Mouse (Mus musculus) limb, embryonic 11.5 days (tissue): Measurements from ENCODE around the gene Oasl1. TPM values are rescaled to one million over a fixed set of nuclear protein-coding genes. Genes with fewer than 3 reads are reported as not detected.

Source experiments
- ATAC-seq: fragments of 200-750 bp; cut with Nextera tagmentation; 2 replicates; pipeline ENCODE4 v1.8.0; 2017; ENCODE audit warnings: low read depth; ENCODE audit not compliant: insufficient number of reproducible peaks, low FRiP score, low TSS enrichment
- DNase-seq: peaks from one replicate; pipeline ENCODE4 v3.0.0-alpha.2; 2015; ENCODE audit warnings: low spot score
- H3K27ac ChIP-seq: fragments of 300-500 bp; sonication (generic); replicated peaks from 2 replicates; pipeline ENCODE4 v1.5.1; 2014; ENCODE audit warnings: low read depth, mild to moderate bottlenecking, low read length
- H3K27me3 ChIP-seq: fragments of 300-500 bp; sonication (generic); 2 replicates; pipeline ENCODE4 v1.6.1; 2014; ENCODE audit warnings: mild to moderate bottlenecking, low read length, mixed read lengths; ENCODE audit not compliant: control insufficient read depth, insufficient read depth
- H3K36me3 ChIP-seq: fragments of 300-500 bp; sonication (generic); 2 replicates; pipeline ENCODE4 v1.6.1; 2014; ENCODE audit warnings: mild to moderate bottlenecking, low read length, moderate library complexity, mixed read lengths; ENCODE audit not compliant: control insufficient read depth, insufficient read depth
- H3K4me1 ChIP-seq: fragments of 300-500 bp; sonication (generic); 2 replicates; pipeline ENCODE4 v1.6.1; 2014; ENCODE audit warnings: low read length, mixed read lengths; ENCODE audit not compliant: control insufficient read depth, insufficient read depth
- H3K4me2 ChIP-seq: fragments of 300-500 bp; sonication (generic); 2 replicates; pipeline ENCODE4 v1.6.1; 2014; ENCODE audit warnings: low read depth, mild to moderate bottlenecking, moderate library complexity; ENCODE audit not compliant: severe bottlenecking
- H3K4me3 ChIP-seq: fragments of 300-500 bp; sonication (generic); 2 replicates; pipeline ENCODE4 v1.5.1; 2014; ENCODE audit warnings: low read depth, low read length
- H3K9ac ChIP-seq: fragments of 300-500 bp; sonication (generic); 2 replicates; pipeline ENCODE4 v1.6.1; 2014; ENCODE audit warnings: mild to moderate bottlenecking, low read length
- H3K9me3 ChIP-seq: fragments of 300-500 bp; sonication (generic); 2 replicates; pipeline ENCODE4 v1.6.1; 2016; ENCODE audit warnings: low read length; ENCODE audit not compliant: control insufficient read depth
- WGBS: fragments of 180-500 bp; shearing (Covaris S2); extraction: QIAGEN DNeasy Blood & Tissue Kit; methylation state at CpG from one replicate; pipeline ENCODE4 v1.1.7; 2014; 5-methylcytosine and 5-hydroxymethylcytosine counted together
- polyA plus RNA-seq: library from polyadenylated mRNA; unstranded; fragments of >200 nt; fragmentation: Nextera tagmentation; extraction: Ambion mirVana; gene quantifications from 2 replicates; pipeline ENCODE4 v1.2.1, GENCODE M21; 2014

Oasl1 gene
- polyA plus RNA-seq, 1 experiment from 2014 or later = 0.59 TPM

DNA sequence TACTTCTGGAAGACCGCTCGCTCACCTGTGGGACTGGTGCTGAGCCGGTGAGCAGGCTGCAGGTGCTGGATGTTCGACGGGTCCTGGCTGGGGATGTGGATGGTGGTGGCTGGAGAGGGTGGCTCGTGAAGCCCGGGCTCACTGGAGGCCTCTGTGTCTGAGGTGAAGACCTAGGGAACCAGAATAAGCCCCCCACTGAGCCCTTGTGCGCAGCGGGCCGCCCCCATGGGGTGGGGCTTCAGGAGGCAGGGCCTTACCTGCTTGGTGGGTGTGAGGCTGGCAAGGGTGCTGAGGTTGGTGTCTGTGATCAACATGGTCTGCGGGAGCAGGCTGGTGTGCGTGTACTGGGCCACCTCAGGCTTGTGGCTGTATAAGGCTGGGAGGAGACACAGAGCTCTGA lies 27.6 kb downstream of the Oasl1 start:
- Histone ChIP-seq H3K9me3 (no peaks in the 10 kb centered on the region), H3K36me3 (peaks cover 22% of the 10 kb centered on the region), H3K9ac (no peak overlapping the region), H3K4me3 (no peak overlapping the region), H3K4me1 (no peaks in the 10 kb centered on the region; the same call in 1 of the 2 replicates), H3K27ac (no peak overlapping the region), H3K27me3 (no peaks in the 10 kb centered on the region), H3K4me2 (no peak overlapping the region)
- DNase-seq = no peak
- 70% methylated on average over 12 of the region's 12 CpGs for WGBS
- ATAC-seq = no peak

DNA sequence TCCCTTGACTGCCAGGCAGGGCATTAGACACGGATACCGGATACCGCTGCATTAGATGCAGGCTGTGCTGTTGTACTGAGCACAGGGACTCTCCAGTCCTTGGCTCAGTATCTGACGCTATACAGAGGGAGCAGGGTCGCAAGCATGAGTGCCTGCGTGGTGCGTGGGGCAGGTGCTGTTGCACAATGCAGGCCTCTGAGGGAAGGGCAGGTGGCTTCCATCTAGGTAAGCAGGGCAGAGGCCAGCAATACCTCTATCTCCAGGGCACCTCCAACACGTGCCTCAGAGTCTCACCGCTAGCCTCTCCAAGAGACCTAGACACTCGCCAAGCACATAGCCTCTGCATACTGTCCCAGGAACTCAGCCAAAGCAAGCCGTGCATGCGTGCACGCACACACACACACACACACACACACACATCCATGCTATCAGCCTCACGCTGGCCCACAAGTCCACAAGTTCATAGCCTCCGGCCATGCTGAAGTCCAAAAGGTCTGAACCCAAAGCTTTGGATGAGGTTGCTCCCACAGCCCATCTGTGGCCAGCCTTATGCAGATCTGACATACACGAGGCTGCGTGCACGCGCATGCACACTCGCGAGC lies 28.3 kb downstream of the Oasl1 start:
- DNase-seq (no peak), ATAC-seq (no peak)
- peaks cover 22% of the 10 kb centered on the region for H3K36me3 ChIP-seq
- no peak overlapping the region for H3K4me3 ChIP-seq
- H3K9ac ChIP-seq = no peak overlapping the region
- no peaks in the 10 kb centered on the region; the same call in 1 of the 2 replicates for H3K4me1 ChIP-seq
- WGBS = 87% methylated on average over 21 of the region's 21 CpGs
- no peaks in the 10 kb centered on the region for H3K27me3 ChIP-seq
- no peaks in the 10 kb centered on the region for H3K9me3 ChIP-seq
- H3K4me2 ChIP-seq = no peak overlapping the region
- no peak overlapping the region for H3K27ac ChIP-seq

GRCm38 (mm10) chr5:114953326-114953725 lies 30.3 kb downstream of the Oasl1 start:
- H3K9ac ChIP-seq = no peak overlapping the region
- H3K9me3 ChIP-seq = no peaks in the 10 kb centered on the region
- H3K4me3 ChIP-seq = no peak overlapping the region
- ATAC-seq (no peak), DNase-seq (no peak)
- no peak overlapping the region for H3K4me2 ChIP-seq
- H3K4me1 ChIP-seq = no peaks in the 10 kb centered on the region; the same call in 1 of the 2 replicates
- peaks cover 14% of the 10 kb centered on the region for H3K36me3 ChIP-seq
- 86% methylated on average over 14 of the region's 14 CpGs for WGBS
- no peak overlapping the region for H3K27ac ChIP-seq
- no peaks in the 10 kb centered on the region for H3K27me3 ChIP-seq

- Histone ChIP-seq H3K27me3 (no peaks in the 10 kb centered on the region), H3K4me3 (no peak overlapping the region), H3K4me2 (no peak overlapping the region), H3K4me1 (peaks cover 4% of the 10 kb centered on the region; the same call in 1 of the 2 replicates), H3K36me3 (no peaks in the 10 kb centered on the region), H3K9me3 (no peaks in the 10 kb centered on the region), H3K9ac (no peak overlapping the region), H3K27ac (no peak overlapping the region)
- WGBS = 83% methylated on average over 5 of the region's 5 CpGs
- ATAC-seq = no peak
- DNase-seq = no peak
These were observed 35.0 kb downstream of the Oasl1 start for GRCm38 (mm10) chr5:114958069-114958468.

DNA sequence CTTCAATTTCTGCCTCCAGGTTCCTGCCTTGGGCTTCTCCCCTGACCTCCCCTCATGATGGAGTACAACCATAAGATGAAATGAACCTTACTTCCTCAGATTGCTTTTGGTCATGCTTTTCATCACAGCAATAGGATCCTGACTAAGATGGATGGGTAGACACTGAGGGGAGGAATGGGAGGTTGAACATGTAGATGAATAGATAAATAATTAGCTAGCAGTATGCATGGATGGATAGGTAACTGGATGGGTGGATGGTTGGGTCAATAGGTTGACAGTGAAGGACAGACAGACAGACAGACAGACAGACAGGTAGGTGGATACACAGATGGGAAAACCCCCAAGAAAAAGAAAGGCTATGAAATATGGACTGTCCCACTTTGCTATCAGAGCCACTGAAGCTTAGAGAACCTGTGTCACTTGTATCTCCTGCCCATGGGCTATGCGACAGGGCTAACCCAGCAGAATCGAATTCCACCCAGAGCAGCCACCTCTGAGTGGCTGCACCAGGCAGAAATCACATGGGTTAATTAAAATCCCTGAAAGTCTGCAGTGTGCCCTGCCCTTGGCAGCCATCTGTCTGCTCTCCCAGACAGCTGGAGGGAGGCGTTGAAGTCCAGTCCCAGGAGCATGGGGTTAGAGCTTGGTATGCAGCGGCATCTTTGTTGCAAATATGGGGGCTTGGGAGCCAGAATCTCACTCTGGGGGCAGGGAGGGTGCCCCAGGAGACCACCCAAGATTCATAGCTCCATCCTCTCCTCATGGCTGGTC lies 38.7 kb downstream of the Oasl1 start:
- Histone ChIP-seq H3K4me3 (no peak overlapping the region), H3K36me3 (no peaks in the 10 kb centered on the region), H3K4me1 (peaks cover 4% of the 10 kb centered on the region; the same call in 1 of the 2 replicates), H3K4me2 (no peak overlapping the region), H3K27me3 (no peaks in the 10 kb centered on the region), H3K27ac (no peak overlapping the region), H3K9ac (no peak overlapping the region), H3K9me3 (no peaks in the 10 kb centered on the region)
- 44% methylated on average over 4 of the region's 4 CpGs for WGBS
- ATAC-seq = no peak
- DNase-seq = no peak

DNA sequence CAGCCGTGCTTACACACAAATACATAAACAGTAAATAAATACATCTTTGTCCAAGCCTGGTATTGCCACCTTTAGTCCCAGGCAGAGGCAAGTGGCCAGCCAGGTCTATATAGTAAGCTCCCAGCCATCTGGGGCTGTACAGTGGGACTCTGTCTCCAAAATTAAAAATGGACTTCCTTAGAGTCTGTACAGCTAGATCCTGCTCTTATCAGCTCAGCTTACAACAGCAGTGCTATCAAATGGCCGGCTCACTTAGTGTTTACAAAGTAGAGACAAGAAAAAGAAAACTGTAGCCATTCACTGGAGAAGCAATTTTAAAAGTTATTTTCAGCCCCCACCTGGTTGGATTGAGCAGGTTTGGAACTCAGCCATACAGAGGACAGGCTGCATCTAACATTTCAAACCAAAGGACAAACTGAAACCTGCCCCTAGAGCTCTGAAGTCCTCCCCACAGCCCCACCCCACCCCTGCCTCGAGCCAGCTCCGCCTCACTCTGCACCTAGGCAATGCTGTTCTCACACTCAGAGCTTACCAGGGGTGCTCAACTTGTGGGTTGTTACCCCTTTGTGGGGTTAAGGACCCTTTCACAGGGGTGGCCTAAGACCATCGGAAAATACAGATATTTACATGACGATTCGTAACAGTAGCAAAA lies 41.4 kb downstream of the Oasl1 start:
- peaks cover 4% of the 10 kb centered on the region; the same call in 1 of the 2 replicates for H3K4me1 ChIP-seq
- ATAC-seq = no peak
- no peaks in the 10 kb centered on the region for H3K9me3 ChIP-seq
- no peak overlapping the region for H3K27ac ChIP-seq
- 62% methylated on average over 7 of the region's 7 CpGs for WGBS
- no peak overlapping the region for H3K4me2 ChIP-seq
- H3K4me3 ChIP-seq = no peak overlapping the region
- no peak overlapping the region for H3K9ac ChIP-seq
- H3K36me3 ChIP-seq = no peaks in the 10 kb centered on the region
- DNase-seq = no peak
- no peaks in the 10 kb centered on the region for H3K27me3 ChIP-seq

- Histone ChIP-seq H3K9me3 (no peaks in the 10 kb centered on the region), H3K9ac (no peak overlapping the region), H3K27ac (no peak overlapping the region), H3K36me3 (no peaks in the 10 kb centered on the region), H3K4me3 (no peak overlapping the region), H3K4me2 (no peak overlapping the region), H3K4me1 (peaks cover 4% of the 10 kb centered on the region; the same call in 1 of the 2 replicates), H3K27me3 (no peaks in the 10 kb centered on the region)
- DNase-seq = no peak
- WGBS = 65% methylated on average over 17 of the region's 17 CpGs
- ATAC-seq = no peak
These were observed 42.2 kb downstream of the Oasl1 start for GRCm38 (mm10) chr5:114964967-114965898.
